Mouse (Mus musculus) ES-E14 (cell line): ENCODE measurements around the gene Bst2. TPM values are rescaled to one million over a fixed set of nuclear protein-coding genes. Genes with fewer than 3 reads are reported as not detected.

Source experiments
- DNase-seq: peaks from one replicate; pipeline ENCODE4 v3.0.0-alpha.2; 2013; ENCODE audit warnings: low read depth, low spot score
- H3K27ac ChIP-seq: 2 replicates; pipeline ENCODE4 v1.5.1; 2012; ENCODE audit warnings: low read depth, mild to moderate bottlenecking, low read length, moderate library complexity, mixed read lengths; ENCODE audit not compliant: poor library complexity, insufficient read depth, severe bottlenecking
- H3K36me3 ChIP-seq: 2 replicates; pipeline ENCODE4 v1.6.1; 2012; ENCODE audit warnings: mild to moderate bottlenecking, low read length, moderate library complexity, mixed read lengths; ENCODE audit not compliant: control insufficient read depth, poor library complexity, insufficient read depth, severe bottlenecking
- H3K4me1 ChIP-seq, 2 experiments: fragments of 150-350 bp in 1 of 2; sonication (generic) in 1 of 2; 2 replicates each; pipeline ENCODE4 v1.6.1; 2012; ENCODE audit warnings: low read length in 2 of 2, mild to moderate bottlenecking in 1 of 2, mixed read lengths in 1 of 2; ENCODE audit not compliant: control insufficient read depth in 2 of 2, insufficient read depth in 2 of 2, poor library complexity in 1 of 2
- H3K4me3 ChIP-seq, 2 experiments: fragments of 150-350 bp in 1 of 2; sonication (generic) in 1 of 2; 2 replicates each; pipeline ENCODE4 v1.5.1; 2012; ENCODE audit warnings: low read length in 2 of 2, low read depth in 1 of 2, mild to moderate bottlenecking in 1 of 2, mixed read lengths in 1 of 2; ENCODE audit not compliant: insufficient read depth in 1 of 2, poor library complexity in 1 of 2, severe bottlenecking in 1 of 2
- H3K9ac ChIP-seq: 2 replicates; pipeline ENCODE4 v1.6.1; 2012; ENCODE audit warnings: low read depth, mild to moderate bottlenecking, low read length, mixed read lengths; ENCODE audit not compliant: poor library complexity, insufficient read depth, severe bottlenecking
- H3K9me3 ChIP-seq: fragments of 150-350 bp; sonication (generic); 2 replicates; pipeline ENCODE4 v1.6.1; 2012; ENCODE audit warnings: low read depth, mild to moderate bottlenecking, low read length; ENCODE audit not compliant: control insufficient read depth, insufficient read depth
- CHD2 ChIP-seq: IDR thresholded peaks from 2 replicates; pipeline ENCODE4 v1.6.1; 2014; ENCODE audit warnings: mild to moderate bottlenecking, low read depth, low read length, inconsistent platforms
- HCFC1 ChIP-seq: IDR thresholded peaks from 2 replicates; pipeline ENCODE4 v1.6.1; 2012; ENCODE audit warnings: low read length, inconsistent platforms, borderline replicate concordance; ENCODE audit not compliant: insufficient read depth
- MAFK ChIP-seq: IDR thresholded peaks from 2 replicates; pipeline ENCODE4 v1.6.1; 2014; ENCODE audit warnings: mild to moderate bottlenecking, low read depth, low read length, inconsistent platforms; ENCODE audit not compliant: insufficient read depth
- ZC3H11A ChIP-seq: IDR thresholded peaks from 2 replicates; pipeline ENCODE4 v1.6.1; 2012; ENCODE audit warnings: low read depth, mild to moderate bottlenecking, inconsistent platforms, low read length, borderline replicate concordance
- ZNF384 ChIP-seq: IDR thresholded peaks from 2 replicates; pipeline ENCODE4 v1.6.1; 2012; ENCODE audit warnings: low read depth, low read length, inconsistent platforms
- in situ Hi-C, 2 experiments: fragments of 600-800 bp; cut with MboI; formaldehyde crosslinking; loops; one replicate each; pipeline ENCODE4 v1.15.1; 2025; ENCODE audit warnings: low sequenced_read_pairs in 2 of 2, inconsistent platforms in 1 of 2; ENCODE audit not compliant: unreplicated experiment in 2 of 2
- total RNA-seq: library from RNA; depleted of rRNA; stranded (reverse); fragments of 300-350 nt; gene quantifications from 2 replicates; pipeline ENCODE4 v1.2.3, GENCODE M21; 2012

Gene Bst2
- total RNA-seq, 1 experiment = 135 TPM

DNA sequence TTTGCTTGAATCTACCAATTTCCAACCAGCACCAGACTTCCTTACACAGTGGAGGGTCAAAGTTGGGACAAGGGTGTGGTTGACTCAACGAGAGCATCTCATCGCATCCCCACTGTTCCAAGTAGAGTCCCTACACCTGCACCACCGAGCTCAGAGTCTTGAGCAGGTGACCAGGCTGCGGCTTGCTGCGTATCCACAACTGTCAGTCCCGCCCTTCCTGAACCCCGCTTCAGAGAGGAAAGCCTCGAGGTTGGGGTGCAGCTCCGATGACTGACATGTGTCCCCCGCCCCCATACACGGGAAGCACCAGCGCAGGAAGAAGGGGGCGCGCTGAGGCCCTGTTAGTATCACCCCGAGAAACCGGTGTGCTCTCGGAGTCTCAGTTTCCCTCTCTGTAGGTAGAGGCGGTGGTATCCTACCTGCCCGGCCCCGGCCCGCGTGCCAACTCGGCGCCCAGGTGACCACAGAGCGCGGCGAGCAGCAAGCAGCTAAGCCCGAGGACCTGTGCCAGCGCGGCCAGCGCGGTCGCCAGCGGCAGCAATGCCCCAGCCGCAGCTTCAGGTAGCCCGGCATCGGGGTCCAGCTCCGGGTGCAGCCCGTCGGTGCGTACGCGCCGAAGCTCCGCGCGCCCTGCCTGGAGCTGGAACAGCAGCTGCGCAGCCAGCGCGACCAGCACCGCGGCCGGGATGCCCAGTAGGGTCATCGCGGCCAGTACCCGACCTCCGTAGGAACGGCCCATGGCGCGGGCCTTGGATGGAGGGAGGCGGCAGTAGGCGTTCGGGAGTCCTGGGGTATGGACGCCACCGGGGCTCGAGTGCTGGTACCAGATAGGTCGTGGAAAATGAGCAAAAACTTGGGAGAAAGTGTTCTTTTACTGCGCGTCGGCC, 21.1 kb upstream of the Bst2 start, which contains the start of gene Tmem221:
Gene Tmem221, minus strand, starts transcription at position 801 of the 887 bp plus-strand sequence.
- Histone ChIP-seq H3K27ac (no peak within 1 kb of the TSS), H3K36me3 (no peaks in the 10 kb centered on the region), H3K4me1 (no peaks in the 10 kb centered on the region; a peak in 1 of 4 replicates), H3K9ac (peak within 1 kb of the TSS; percentile 70), H3K4me3 (peak within 1 kb of the TSS; percentile 73 to 74), H3K9me3 (no peaks in the 10 kb centered on the region)
- in situ Hi-C loops = no loop called here
- TF ChIP-seq ZC3H11A (no peak), HCFC1 (no peak), ZNF384 (no peak), MAFK (no peak), CHD2 (no peak)
- no peak for DNase-seq

DNA sequence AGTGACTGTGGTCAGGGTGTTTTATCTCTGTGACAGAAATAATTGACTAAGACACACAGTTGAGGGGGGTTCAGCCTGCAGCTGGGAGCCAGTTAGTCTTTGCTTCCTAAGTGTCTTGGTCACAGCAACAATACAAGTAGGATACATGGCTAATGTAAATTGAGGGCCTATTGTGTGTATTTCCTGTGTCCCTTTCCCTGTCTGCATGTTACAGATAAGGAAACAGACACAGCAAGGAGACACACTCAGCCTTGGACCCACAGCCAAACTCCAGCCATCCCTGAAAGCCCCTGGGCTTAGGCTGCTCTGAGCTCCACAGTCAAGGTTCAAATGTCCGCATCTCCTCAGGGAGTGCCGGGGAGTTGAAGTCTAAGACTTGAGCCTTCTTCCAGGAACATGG, 17.4 kb upstream of the Bst2 start:
- DNase-seq = no peak
- H3K36me3 ChIP-seq = no peaks in the 10 kb centered on the region
- H3K4me1 ChIP-seq = no peaks in the 10 kb centered on the region; a peak in 1 of 4 replicates
- H3K27ac ChIP-seq = no peak overlapping the region
- no peak overlapping the region for H3K9ac ChIP-seq
- no peak overlapping the region for H3K4me3 ChIP-seq
- in situ Hi-C loops = no loop called here
- TF ChIP-seq MAFK (no peak), HCFC1 (no peak), CHD2 (no peak), ZNF384 (no peak), ZC3H11A (no peak)
- no peaks in the 10 kb centered on the region for H3K9me3 ChIP-seq

DNA sequence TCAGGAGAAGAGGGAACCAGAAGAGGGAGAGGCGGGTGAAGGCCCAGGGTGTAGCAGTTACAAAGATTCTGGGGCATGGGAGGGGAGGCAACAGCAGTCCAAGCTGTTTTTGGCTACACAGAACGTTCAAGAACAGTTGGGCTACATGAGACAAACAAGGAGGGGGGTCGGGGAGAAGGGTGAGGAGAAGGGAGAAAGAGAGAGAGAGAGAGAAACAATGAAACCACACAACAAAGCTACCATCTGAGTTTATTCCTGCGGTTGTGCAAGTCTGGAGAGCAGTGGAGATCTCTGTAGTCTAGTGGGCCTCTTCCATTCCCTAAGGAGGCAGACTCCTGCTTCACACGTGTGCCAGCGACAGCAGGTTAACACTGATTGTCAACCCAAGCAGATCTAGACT, 16.7 kb upstream of the Bst2 start:
- Histone ChIP-seq H3K4me3 (no peak overlapping the region), H3K9me3 (no peaks in the 10 kb centered on the region), H3K4me1 (no peaks in the 10 kb centered on the region; a peak in 1 of 4 replicates), H3K36me3 (no peaks in the 10 kb centered on the region), H3K27ac (no peak overlapping the region), H3K9ac (no peak overlapping the region)
- no peak for TF ChIP-seq MAFK
- no peak for TF ChIP-seq ZNF384
- no peak for TF ChIP-seq ZC3H11A
- TF ChIP-seq CHD2 = no peak
- no peak for TF ChIP-seq HCFC1
- no peak for DNase-seq
- in situ Hi-C loops = no loop called here

DNA sequence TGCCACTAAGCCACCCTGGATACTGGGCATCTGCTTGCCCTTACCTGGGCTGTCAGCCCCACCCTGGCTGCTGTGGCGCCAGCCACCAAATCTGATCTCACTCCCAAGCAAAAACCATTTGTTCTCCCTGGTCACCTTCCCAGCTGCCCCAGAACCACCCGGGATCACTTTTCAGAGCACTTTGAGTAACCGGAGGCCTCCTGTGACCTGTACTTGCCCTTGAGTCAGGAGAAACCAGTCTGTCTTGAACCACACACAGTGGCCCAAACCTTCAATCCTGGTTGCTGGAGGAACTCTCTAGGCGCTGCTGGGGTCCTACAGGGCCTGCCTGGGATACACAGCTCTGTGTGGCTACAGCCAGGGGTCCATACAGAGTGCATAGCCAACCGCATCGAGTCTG, 15.5 kb upstream of the Bst2 start:
- Histone ChIP-seq H3K4me3 (no peak overlapping the region), H3K27ac (no peak overlapping the region)
- in situ Hi-C loops = no loop called here

More for the DNA sequence above, 15.5 kb upstream of the Bst2 start:
- peaks cover 4% of the 10 kb centered on the region; the same call in 1 of the 2 replicates for H3K36me3 ChIP-seq
- no peak for DNase-seq
- TF ChIP-seq ZNF384 (no peak), ZC3H11A (no peak), CHD2 (no peak), HCFC1 (no peak), MAFK (no peak)
- H3K9ac ChIP-seq = no peak overlapping the region
- H3K9me3 ChIP-seq = no peaks in the 10 kb centered on the region
- no peaks in the 10 kb centered on the region; a peak in 1 of 4 replicates for H3K4me1 ChIP-seq
